Mouse (Mus musculus) spleen, postnatal 36 days (tissue): Measurements from ENCODE around the gene Nrsn2.
"Not testable (repeated sequence)": the region's sequence is repeated elsewhere in the genome, so short reads cannot be mapped to it uniquely, and the experiment has no call there.

Source experiments
- DNase-seq, 2 experiments: peaks; one replicate each; pipeline ENCODE4 v3.0.0; 2022; ENCODE audit warnings: low spot score in 2 of 2, mixed read lengths in 1 of 2

Nrsn2 gene

DNA sequence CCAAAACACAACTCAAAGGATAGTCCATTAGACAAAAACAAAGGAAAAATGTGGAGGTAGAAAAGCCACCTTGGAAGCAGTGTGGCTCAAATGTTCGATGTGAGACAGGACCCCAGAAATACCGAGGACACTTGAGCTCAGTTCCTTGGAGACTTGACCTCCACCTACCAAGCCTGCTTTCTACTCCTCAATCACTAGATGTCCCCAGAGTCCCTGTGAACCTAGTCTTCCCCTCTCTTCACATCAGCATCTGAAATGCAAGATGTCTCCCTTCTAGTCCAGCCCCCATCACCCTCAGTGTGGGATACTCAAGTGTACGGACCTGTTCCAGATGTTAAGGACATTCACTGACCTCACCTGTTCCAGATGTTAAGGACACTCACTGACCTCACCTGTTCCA lies 16.3 kb upstream of the Nrsn2 start:
- DNase-seq, result peak; percentile 27 to 43

DNA sequence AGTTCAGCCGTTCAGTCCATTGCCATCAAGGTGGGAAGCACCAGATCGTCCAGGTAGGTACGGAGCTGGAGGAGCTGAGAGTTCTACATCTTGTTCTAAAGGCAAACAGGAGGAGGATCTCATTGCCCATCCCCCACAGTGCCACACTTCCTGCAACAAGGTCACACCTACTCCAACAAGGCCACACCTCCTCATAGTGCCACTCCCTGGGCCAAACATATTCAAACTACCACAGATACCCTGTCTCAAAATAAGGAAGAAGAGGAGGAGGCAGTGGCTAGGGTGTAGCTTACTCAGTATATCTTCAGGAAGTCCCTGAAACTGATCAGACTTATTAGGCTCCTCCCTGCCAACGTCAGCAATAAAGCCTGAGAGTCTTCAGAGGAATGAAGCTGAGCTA lies 7.8 kb upstream of the Nrsn2 start:
- no peak for DNase-seq

DNA sequence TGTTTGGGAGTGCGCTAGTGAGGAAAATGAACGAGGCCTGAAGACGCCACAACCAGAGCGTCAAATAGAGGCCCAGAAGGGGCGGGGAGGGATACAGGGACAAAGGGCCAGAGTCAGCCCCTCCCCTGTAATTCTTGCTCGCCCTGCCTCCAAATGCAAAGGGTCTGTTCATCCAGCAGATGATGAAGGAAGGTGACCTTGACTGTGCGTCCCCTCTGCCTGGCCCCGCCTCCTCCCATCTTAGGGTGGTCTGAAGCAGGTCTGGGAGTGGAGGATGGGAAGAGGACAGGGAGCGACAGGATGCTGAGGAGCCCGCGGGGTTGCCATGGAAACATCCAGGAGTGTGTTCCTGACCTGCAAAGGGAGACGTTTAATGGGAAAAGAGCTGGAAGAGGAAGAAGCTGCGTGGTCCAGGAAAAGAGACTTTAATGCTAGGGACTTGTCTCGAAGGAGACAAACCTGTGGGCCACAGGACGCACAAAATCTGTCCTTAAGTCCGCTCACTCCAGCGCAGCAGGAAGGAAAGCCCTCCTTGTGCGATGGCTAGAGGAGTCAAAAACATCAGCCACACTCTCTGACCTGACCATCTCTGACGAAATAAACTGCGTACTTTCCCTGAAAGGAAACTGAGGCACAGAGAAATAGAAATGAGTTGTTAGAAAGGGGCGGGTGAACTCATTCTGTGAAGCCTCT lies 640 bp downstream of the Nrsn2 start:
- no peak for DNase-seq

DNA sequence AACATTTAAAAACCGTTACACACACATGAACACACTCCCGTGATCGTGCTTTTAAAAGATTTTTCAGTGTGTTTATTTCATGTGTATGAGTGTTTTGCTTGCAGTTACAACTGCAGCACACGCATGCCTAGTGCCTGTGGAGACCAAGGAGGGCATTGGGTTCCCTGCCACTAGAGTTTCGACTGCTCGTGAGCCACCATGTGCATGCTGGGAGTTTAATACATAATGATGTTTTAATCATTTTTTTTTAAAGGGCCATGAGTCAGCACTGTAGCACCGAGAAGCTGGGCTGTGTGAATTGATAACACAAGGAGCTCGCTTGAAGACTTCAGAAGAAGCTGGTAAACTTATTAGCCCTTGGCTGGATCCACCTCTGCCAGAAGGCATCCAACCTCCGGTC lies 2.9 kb downstream of the Nrsn2 start:
- DNase-seq, result no peak

DNA sequence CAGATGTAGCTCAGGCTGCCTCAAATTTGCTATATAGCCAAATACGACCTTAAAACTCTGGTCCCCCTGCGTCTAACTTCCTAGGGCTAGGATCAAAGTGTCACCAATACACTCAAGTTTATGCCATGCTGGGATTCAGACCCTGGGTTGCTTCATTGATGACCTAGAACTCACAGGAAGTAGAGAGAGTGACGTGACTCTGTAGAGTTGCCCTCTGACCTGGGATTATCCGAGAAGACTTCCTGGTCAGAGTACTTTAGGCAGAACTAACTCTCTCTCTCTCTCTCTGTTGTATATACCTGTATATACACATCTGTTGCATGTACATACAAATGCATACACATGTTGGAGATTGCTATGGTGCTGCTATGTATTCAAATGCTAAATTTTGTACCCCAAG lies 3.8 kb downstream of the Nrsn2 start:
- DNase-seq, result no peak

DNA sequence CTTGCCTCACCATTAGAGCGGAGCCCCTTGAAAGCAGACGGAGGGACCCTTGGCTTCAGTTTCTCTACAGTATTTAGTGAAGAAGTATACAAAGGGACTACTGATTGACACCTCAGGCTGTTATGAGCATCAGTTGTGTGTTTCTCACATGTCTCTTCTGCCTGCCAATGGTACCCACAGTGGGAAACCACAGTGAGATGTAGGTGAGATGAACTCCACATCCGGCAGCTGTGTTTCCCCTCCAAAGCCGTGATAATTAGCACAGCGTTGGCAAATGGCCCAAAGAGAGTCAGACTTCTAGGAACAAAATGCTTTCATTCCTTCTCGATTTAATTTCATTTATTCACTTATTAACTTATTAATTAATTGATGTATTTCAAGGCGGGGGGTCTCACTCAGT lies 4.3 kb downstream of the Nrsn2 start:
- DNase-seq, result no peak

DNA sequence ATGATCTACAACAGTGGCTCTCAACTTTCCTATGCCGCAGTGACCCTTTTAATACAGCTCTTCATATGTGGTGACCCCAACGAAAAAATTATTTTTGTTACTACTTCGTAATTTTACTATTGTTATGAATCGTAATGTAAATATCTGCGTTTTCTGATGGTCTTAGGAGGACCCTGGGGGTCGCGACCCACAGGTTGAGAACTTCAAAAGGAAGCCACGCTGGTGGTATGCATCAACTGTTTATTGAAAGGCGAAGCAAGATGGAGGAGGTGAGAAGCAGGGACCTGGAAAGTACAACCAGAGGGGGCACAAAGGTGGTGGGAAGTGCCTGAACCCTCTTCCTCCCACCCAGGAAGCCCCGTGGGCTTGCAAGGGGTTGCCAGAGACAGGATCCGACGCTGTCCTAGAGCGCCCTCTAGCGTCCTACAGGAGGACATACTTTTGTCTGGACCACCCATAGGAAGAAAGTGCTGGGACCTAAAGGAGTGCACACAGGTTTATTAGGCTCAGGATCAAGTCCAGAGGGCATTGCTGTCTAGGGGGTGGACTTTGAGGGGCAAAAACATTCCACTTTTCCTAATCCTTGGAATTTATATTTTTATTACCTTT lies 7.8 kb downstream of the Nrsn2 start:
- peak; percentile 40 to 48 for DNase-seq

DNA sequence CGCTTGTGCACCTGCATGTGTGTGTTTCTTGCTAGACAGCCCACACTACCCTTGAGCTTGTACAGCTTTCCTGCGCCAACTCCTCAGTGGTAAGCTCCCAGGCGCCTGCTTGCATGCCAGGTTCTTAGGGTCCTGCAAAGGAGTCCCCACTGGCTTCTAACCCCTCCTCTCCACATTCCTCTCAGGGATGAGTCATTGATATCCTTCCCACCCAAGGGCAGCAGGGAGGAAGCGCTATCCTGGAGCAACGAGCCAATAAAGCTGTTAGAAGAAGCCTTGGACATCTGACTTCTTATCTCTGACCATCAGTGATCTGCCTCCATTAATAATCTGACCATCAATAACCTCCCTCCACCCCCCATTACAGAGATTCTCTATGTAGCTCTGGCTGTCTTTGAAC lies 8.5 kb downstream of the Nrsn2 start:
- no peak for DNase-seq

DNA sequence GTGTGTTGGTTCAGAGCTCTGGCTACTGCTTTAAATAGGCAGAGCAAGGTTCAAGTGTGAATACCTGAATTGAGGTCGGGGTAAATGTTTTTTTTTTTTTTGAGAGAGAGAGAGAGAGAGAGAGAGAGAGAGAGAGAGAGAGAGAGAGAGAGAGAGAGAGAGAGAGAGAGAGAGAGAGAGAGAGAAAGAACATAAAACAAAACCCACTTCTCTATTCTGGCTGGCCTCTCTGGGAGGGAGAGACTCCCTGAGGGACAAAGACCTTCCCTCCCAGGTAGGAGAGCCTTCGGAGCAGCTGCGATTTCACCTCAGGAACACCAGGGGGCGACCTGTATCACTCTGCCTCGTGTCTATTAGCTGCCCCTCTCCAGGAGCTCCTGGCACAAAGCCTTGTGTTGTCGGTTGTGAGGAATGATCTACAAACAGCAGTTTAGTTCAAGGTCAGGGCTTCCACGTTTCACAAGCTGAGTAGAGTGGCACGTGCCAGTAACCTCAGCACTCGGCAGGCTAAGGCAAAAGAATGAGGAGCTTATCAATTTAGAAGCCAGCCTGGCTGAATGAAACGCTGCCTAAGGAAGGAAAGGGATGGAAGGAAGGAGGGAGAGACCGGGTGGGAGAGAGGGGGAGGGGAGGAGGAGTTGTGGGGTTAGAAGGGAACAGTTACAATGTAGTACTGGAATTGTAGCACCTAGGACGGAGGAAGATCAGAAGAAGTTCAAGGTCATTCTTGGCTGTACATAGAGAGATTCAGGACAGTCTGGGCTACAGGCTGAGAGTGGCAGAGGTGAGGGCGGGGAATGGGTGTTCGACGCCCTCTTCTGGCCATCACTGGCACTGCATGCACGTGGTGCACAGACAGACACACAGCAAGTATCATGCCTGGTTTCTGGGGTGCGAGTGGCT lies 12.9 kb downstream of the Nrsn2 start:
- peak; percentile 48 to 56 for DNase-seq

DNA sequence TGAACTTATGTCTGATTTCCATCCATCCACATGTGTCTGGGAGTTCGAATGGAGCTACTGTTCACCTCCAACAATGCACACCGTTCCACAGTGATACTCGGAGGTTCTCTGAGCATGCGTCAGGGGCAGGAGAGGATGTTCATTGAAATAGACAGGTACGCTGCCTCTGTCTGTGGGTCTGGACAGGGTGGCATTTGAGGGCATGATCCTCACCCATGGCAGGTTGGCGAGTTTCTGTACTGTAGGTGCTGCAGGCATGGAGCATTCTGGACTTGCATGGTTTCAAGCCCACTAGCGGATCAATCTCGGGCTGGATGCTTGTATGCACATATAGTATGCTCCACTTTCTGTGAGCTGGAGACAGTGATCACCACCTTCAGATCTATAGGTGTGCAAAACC lies 15.2 kb downstream of the Nrsn2 start:
- no peak for DNase-seq

DNA sequence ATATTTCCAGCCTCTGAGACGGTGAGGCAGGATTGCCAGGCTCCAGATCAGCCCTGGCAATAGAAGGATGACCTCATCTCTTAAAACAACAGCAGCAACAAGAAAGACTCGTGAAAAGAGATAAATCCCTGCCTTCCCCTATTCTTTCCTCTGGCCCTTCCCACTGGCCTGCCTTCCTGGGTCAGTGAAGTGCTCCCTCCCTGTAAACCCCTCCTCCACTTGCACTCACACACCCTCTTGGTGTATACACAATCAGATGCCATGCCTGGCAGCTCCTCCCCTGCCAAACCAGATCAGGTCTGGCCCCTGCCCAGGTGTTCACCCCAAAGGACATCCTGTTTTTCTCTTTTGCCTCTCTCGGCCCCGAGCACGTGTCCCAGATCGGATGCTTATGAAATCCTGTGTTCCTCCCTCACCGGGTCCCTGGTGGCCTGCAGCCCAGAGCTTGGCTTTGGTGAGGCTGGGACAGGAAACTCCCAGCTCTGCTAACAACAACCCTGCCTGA lies 16.1 kb downstream of the Nrsn2 start:
- peak in 1 of 2 experiments; percentile 41 for DNase-seq

DNA sequence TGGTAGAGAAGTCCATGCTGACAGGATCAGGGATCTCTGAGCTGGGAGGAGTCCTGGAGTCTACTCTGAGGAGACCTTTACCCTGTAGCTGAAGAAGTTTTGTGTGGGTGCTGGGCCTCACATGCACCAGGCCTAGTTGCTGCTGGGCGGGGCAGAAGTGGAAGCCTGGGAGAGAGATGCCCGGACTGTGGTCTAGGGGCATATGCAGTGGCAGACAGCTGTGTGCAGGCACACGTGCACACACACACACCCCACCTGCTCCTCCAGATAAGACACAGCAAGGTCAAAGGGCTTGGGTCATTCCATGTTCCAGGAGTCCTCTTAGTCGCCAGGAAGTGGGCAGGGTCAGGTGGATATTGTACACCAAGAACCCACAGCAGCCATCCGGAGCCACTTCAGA lies 16.8 kb downstream of the Nrsn2 start:
- DNase-seq, result no peak

DNA sequence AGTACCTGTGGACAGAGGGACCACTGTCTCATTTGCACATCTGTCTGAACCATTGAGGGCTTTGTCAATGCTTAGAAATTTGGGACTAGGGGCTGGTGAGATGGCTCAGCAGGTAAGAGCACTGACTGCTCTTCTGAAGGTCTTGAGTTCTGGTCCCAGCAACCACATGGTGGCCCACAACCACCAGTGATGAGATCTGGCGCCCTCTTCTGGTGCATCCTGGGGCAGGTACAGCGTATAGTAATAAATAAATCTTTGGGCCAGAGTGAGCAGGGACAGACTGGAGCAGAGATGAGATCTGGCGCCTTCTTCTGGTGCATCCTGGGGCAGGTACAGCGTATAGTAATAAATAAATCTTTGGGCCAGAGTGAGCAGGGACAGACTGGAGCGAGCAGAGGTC lies 17.5 kb downstream of the Nrsn2 start:
- not testable (repeated sequence) for DNase-seq

DNA sequence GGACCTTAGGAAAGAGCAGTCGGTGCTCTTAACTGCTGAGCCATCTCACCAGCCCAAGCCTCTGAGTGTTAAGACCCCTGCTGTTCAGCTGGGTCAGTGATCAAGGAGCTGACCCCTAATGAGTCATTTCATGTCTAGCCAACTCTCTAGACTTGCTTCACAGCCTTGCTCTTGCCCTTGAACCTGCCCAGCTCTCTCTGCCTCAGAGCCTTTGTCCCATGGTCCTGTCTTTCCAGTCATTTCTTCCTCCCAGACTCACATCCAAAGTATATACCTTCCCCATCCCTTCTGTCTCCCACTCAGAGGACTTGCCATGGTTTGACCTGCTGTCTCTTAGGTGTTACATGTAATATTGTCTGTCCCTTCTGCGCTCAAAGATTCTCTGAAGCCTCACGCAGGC lies 19.2 kb downstream of the Nrsn2 start:
- DNase-seq, result no peak

DNA sequence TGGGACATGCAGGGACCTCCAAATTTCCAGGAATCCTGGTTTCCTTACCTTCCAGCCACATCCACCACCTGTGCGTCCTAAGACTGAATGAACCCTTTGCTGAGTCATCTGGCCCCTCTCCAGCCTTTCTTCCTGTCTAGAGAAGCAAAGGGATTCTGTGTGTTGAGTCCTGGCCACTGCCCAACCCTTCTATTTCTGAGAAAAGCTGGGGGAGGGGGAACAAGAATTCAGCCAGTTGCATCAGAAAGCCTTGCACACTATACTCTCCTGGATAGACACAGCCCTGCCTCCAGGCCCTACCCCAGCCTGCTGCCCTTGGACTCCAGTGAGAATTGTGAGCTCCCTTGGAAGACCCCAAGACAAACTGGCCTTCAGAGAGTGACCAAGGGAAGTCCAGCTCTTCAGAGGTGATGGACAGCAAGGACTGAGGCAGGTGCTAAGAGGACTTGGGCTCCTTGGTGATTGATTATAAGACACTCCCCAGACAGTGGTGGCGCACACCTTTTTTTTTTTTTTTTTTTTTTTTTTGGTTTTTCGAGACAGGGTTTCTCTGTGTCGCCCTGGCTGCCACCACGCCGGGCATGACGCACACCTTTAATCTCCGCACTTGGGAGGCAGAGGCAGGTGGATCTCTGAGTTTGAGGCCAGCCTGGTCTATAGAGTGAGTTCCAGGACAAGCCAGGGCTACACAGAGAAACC lies 26.4 kb downstream of the Nrsn2 start:
- no peak for DNase-seq

DNA sequence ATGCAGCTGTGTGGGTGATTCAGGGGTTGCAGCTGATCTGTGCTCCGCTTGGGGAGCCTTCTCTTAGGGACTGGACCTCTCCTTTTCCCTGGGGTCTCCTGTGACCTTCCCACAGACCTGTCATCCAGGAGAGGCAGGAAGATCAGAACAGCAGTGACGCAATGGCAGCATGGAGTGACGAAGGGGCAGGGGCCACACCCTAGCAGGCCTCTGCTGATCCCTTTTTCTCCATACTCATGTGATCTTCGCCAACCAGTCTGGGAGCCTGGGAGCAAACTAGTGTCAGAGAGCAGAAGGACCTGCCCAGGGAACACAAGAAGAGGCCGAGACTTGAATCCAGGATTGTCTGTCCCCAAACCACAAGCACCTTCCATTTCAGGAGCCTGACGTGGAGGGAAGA lies 27.2 kb downstream of the Nrsn2 start:
- DNase-seq, result no peak

DNA sequence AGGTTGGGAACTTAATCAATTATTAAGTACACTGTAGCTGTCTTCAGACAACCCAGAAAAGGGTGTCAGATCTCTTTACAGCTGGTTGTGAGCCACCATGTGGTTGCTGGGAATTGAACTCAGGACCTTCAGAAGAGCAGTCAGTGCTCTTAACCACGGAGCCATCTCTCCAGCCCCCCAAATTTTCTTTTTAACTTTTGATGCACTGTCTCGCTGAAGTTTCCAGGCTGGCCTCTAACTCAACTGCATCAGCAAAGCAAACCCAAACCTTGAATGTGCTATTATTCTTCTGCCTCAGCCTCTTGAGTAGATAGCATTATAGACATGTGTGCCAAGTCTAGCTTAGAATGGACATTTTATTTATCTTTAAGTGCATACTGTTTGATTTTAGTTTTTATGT lies 28.7 kb downstream of the Nrsn2 start:
- DNase-seq, result no peak

DNA sequence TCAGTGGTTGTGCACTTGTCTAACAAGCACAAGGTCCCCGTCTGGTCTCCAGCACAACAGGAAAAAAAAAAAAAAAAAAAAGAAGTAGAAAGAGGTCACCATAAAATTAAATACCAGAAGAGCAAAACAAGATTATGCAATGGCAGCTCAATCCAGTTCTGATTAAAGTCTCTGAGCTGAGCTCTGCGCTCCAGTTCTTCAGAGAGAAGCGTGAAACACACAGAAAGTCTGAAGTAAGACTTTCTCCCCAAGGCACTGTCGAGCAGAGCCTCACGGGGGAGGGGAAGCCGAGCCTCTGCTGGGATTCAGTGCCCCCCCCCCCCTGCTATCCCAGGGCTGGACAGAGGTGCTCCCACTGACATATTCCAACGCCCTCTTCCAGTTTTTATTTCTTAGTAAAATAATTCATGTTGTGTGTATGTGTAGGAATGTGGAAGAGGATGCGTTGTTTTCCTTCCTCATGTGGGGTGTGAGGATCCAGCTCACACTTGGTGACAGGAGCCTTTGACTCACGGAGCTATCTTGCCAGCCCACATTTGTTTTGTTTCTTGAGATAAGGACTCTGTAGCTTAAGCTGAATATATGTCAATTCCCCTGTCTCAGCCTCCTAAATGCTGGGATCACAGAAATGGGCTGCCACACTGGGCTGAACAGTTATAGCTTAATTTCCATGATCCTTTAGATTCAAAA lies 29.5 kb downstream of the Nrsn2 start:
- peak in 1 of 2 experiments; percentile 29 for DNase-seq

DNA sequence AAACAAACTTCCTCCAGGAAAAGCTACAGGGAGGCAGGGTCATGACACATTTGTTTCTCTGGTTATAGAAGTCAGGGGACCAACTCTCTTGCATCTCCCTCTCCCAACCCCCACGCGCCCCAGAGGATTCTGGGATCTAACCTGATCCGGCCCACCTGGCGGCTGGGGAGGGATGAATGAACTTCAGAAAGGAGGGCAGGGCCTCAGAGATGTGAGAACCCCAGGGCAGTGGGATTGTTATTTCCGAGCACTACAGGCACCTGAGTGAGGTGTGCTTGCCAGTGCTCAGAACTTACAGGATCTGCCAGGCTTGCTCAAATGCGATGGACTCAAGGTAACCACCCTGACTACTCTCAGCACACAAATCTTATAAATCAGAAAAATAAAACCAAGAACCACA lies 31.0 kb downstream of the Nrsn2 start:
- no peak for DNase-seq

DNA sequence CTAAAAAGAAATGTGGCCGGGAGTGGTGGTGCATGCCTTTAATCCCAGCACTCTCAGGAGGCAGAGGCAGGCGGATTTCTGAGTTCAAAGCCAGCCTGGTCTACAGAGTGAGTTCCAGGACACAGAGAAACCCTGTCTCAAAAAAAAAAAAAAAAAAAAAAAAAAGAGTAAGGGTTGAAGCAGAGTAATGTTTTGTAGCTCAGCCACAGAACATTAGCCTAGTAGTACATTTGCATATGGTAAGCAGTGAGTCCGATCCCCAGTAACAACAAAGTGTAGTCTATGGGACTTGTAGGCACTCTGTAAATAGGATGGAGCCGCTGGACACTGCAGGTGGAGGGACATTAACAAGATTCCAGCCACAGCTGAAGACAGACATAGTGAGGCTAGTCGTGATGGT lies 31.5 kb downstream of the Nrsn2 start:
- no peak for DNase-seq

DNA sequence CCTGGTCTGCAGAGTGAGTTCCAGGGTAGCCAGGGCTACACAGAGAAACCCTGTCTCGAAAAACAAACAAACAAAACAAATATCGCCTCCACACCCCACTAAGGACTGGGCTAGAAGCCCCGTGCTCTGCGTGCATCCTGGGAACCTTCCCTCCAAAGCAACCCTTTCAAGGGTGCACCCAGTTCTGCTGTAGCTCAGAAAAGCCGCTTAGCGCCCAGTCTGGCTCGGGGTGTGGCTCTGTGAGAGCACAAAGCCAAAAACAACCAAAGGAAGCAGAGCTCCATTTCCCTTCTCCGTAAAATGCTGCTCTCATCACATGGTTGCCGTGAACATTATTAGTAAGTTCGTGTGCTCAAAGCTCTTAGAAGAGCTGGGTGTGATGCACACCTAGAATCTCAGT lies 32.1 kb downstream of the Nrsn2 start:
- DNase-seq, result peak in 1 of 2 experiments; percentile 18
